Mouse (Mus musculus): ENCODE measurements at regions not wholly inside any gene's neighbourhood (a gene's known extent, or its start where the extent isn't known, plus 50 kb on each side); places are given as distances from the start of the nearest gene placed in this dataset.

DNA sequence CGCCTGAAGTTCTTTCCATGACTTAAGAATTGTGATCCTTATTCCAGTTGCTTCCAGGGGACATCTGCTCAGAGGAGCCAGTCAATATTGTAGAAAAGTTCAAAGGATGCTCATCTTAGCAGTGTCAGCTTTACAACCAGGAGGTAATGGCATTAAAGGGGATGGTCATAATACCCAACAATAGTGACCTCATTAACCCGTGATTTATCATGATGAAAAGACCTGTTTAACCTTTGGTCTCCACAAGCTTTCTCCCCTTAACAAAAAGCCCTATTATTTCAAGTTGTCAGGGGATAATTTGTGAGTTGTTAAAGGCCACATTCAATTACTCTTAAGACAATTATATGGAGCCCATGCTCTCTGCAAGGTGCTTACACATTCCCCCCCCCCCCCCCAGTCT, 54.3 kb upstream of the Htatip2 start:
- Histone ChIP-seq H3K27ac (no peak overlapping the region), H3K36me3 (no peaks in the 10 kb centered on the region), H3K4me1 (peaks cover 23% of the 10 kb centered on the region), H3K9me3 (replicated peaks) (no peaks in the 10 kb centered on the region), H3K4me3 (no peak overlapping the region), H3K27me3 (ENCODE audit: low read depth, poor library complexity, severe bottlenecking) (peaks cover 76% of the 10 kb centered on the region)
- 9% methylated on average over 2 of the region's 2 CpGs for WGBS
- DNase-seq (ENCODE audit: low spot score) = no peak

DNA sequence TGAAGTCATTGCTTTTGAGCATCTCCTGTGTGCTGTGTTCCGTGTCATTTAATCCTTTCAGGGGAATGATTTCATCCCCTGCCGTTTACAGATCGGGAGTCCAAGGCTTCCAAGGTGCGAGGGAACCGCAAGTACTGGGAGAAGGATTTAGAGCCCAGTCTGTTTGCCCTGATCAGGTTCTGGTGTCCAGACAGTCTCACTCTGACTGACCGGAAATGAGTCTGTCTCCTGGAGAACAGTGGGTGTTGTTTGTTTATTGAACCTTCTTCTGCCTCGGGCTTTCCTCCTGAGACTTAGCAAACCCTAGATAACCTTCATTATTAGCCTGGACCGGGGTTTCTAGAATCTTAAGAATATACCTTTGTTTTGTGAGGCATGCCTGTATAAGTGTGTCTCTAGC, 58.2 kb upstream of the Htatip2 start:
- H3K36me3 ChIP-seq = no peaks in the 10 kb centered on the region
- H3K4me1 ChIP-seq = peaks cover 24% of the 10 kb centered on the region
- H3K9me3 ChIP-seq (replicated peaks) = no peaks in the 10 kb centered on the region
- peaks cover 67% of the 10 kb centered on the region for H3K27me3 ChIP-seq (ENCODE audit: low read depth, poor library complexity, severe bottlenecking)
- no peak overlapping the region for H3K27ac ChIP-seq
- no peak overlapping the region for H3K4me3 ChIP-seq
- WGBS = 57% methylated on average over 8 of the region's 8 CpGs
- no peak for DNase-seq (ENCODE audit: low spot score)

DNA sequence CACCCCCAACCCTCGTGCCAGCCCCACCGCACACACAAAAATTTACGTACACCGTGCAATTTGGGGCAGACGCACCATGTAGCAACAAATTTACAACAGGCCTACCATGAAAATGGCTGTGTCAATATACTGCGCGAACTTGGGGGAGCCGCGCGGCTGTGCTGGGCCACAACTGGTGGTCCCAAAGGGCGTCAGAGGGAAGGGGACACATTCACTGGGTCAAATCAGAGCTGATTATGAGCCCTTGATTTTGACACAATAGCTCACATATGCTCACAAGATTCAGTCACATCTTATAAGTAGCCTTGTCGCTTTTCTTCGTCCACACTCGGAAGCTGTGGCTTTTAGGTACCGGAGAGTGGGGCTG, 58.9 kb upstream of the Htatip2 start:
- Histone ChIP-seq H3K9me3 (replicated peaks) (no peaks in the 10 kb centered on the region), H3K4me3 (no peak overlapping the region), H3K36me3 (no peaks in the 10 kb centered on the region), H3K27me3 (ENCODE audit: low read depth, poor library complexity, severe bottlenecking) (peaks cover 59% of the 10 kb centered on the region), H3K4me1 (peaks cover 18% of the 10 kb centered on the region), H3K27ac (no peak overlapping the region)
- DNase-seq (ENCODE audit: low spot score) = no peak
- 89% methylated on average over 15 of the region's 15 CpGs for WGBS

DNA sequence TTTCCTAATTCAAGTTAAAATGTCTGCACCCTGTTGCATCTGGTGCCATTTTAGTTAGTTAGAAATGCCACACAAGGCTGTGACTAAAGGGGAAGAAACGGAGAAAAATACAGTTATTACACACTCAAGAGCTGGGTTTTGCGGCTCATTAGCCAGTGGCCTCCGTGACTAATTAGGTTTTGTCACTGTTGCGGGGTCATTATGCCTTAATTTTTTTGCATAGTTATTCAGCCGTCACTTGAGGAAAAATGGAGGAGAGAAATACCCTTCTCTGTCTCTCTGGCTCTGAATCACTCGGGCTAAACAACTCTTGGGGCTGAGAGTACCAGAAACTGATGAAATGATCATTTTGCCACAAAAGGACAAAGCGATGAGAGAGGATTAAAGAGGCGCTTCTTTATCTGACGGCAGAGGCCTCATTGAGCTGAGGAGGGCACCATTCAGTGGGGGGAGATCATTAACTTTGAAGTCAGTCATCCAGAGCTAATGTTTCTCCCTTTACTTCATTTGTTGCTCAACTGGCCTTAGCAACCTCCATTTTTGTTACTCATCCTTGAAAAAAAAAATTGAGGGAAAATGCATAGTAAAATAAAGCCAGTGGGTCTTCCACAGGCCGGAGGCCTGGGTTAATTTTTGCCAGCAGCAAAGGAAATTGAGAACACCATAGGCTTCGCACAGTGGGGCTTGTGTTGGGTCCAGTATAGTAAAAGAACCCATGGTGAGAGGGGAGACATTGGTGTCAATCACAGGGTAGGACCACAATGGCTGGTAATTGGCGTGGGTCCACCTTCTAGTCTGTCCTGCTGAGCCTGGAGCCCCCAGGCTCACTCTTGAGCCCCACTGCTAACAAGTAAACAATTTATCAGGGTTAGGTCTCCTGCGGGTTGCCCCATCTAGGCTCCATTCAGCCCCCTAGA, 59.5 kb upstream of the Htatip2 start:
- 62% methylated on average over 13 of the region's 13 CpGs for WGBS
- peaks cover 55% of the 10 kb centered on the region for H3K27me3 ChIP-seq (ENCODE audit: low read depth, poor library complexity, severe bottlenecking)

DNA sequence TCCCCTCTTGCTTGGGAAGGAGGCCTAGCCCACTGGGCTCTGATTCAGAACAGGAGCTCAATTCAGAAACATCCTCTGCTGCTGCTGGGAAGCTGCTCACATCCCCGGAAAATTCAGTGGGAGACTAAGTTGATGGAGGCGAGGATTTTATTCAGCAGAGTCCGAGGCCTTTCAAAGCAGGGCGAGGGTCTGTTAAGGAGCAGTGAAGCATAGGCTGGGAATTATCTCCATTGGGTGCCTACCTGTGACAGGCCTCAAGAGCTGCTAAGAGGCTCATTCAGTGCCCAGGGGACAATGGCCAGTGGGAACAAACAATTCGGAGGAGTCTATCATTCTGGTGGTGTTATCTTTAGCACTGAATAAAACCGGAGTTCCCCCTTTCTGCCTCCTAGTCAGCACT, 59.6 kb upstream of the Dbx1 start:
- H3K4me3 ChIP-seq = no peak overlapping the region
- DNase-seq (ENCODE audit: low spot score) = no peak
- H3K9me3 ChIP-seq (replicated peaks) = no peaks in the 10 kb centered on the region
- WGBS = 54% methylated on average over 6 of the region's 6 CpGs
- no peaks in the 10 kb centered on the region for H3K36me3 ChIP-seq
- no peak overlapping the region for H3K27ac ChIP-seq
- peaks cover 9% of the 10 kb centered on the region for H3K4me1 ChIP-seq
- H3K27me3 ChIP-seq (ENCODE audit: low read depth, poor library complexity, severe bottlenecking) = peaks cover 27% of the 10 kb centered on the region

More for the DNA sequence above, 59.5 kb upstream of the Htatip2 start:
- Histone ChIP-seq H3K9me3 (replicated peaks) (no peaks in the 10 kb centered on the region), H3K4me3 (no peak overlapping the region), H3K27ac (no peak overlapping the region), H3K36me3 (no peaks in the 10 kb centered on the region), H3K4me1 (peaks cover 11% of the 10 kb centered on the region)
- no peak for DNase-seq (ENCODE audit: low spot score)

DNA sequence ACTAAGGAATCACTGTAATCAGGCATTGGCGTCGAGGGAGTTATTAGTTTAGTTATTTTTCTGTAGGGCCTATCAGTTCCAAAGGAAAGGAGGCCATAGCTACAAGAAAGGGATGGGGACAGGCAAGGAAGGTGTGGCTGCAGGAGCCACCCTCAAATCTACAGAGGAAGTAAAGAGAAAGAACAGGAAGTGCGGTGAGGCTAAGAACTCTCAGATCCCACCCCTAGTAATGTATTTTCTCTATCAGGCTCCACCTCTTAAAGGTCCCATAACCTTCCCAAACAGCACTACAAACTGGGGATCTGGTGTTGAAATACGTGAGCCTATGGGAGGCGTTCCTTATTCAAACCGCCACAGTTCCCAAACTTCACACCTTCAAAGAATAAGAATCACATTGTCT, 52.9 kb upstream of the Dbx1 start:
- Histone ChIP-seq H3K9me3 (replicated peaks) (no peaks in the 10 kb centered on the region), H3K4me1 (peaks cover 12% of the 10 kb centered on the region), H3K4me3 (no peak overlapping the region), H3K27me3 (ENCODE audit: low read depth, poor library complexity, severe bottlenecking) (peaks cover 58% of the 10 kb centered on the region), H3K36me3 (no peaks in the 10 kb centered on the region), H3K27ac (no peak overlapping the region)
- DNase-seq (ENCODE audit: low spot score) = no peak
- WGBS = 31% methylated on average over 6 of the region's 6 CpGs

DNA sequence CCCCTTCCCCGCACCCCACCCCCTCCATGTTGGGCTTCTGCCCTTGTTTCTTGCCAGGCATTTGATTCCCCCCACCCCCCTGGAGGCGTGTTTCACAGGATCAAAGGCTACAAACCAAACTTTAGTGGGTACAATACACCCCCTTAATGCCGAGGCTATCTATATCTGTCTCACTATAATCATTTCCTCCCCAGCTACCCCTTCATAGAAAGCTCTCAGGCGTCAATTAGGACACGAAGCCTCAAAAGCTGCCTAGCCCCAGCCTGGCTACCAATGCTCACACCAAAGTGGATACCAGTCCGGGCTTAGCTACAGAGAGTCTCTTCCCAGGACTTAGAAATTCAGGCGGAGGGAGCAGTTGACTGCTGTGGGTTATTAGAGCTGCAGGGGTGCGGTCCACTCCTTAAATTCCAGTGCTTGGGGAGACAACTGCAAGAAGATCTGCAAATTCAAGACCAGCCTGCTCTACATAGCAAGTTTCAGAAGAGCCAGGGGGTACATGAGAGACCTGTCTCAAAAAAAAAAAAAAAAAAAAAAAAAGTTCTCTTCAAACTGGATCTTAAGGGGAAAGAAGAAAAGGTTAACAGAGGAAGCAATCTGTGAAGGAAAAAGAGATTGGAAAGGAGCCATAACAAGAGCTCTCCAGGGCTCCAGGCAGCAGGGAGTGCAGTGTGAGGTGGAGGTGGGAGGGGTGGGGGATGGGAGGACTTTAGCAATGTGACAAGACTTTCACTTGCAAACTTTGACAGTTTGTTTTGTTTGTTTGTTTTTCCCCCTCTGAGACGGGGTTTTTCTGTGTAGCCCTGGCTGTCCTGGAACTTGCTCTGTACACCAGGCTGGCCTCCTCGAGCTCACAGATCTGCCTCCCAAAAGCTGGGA, 52.1 kb upstream of the Dbx1 start:
- Histone ChIP-seq H3K4me1 (peaks cover 12% of the 10 kb centered on the region), H3K9me3 (replicated peaks) (no peaks in the 10 kb centered on the region), H3K4me3 (peak overlapping the region; percentile 30), H3K27me3 (ENCODE audit: low read depth, poor library complexity, severe bottlenecking) (peaks cover 66% of the 10 kb centered on the region), H3K36me3 (no peaks in the 10 kb centered on the region), H3K27ac (no peak overlapping the region)
- 3% methylated on average over 10 of the region's 10 CpGs for WGBS
- DNase-seq (ENCODE audit: low spot score) = no peak

DNA sequence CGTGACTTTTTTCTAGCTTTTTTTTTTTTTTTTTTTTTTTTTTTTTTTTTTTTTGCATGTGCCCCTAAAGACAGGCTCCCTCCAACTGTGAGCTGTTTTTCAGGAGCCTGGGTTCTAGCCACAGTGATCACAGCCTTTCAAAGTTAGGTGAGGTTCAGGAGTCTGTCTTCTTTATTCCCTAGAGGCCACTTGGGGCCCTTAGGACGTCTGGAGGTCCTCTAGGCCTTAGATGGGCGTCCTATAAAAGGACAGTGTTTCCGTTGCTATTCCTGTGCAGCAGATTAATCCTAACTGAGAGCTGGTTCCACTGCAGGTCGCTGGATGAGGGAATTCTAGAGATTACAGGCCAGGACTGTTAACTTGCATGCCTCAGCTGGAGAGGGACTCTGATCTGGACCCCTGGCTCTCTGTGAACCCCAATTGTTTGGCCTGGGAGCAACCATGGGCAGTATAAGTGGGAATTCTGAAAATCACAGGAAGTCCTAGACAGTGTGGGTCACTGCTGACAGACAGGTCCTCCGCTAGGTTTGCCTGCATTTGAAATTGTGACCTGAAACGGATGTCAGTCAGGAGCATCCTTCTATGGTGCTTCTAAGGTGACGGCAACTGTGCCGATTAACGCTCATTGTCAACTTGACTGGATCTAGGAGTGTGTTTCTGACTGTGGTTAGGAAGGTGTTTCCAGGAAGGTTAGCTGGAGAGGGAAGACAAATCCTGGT, 51.2 kb upstream of the Dbx1 start:
- 12% methylated on average over 10 of the region's 10 CpGs for WGBS
- Histone ChIP-seq H3K9me3 (replicated peaks) (no peaks in the 10 kb centered on the region), H3K27me3 (ENCODE audit: low read depth, poor library complexity, severe bottlenecking) (peaks cover 74% of the 10 kb centered on the region), H3K27ac (no peak overlapping the region), H3K4me3 (peak overlapping the region; percentile 30), H3K4me1 (peaks cover 12% of the 10 kb centered on the region), H3K36me3 (no peaks in the 10 kb centered on the region)
- DNase-seq (ENCODE audit: low spot score) = peak; percentile 41

DNA sequence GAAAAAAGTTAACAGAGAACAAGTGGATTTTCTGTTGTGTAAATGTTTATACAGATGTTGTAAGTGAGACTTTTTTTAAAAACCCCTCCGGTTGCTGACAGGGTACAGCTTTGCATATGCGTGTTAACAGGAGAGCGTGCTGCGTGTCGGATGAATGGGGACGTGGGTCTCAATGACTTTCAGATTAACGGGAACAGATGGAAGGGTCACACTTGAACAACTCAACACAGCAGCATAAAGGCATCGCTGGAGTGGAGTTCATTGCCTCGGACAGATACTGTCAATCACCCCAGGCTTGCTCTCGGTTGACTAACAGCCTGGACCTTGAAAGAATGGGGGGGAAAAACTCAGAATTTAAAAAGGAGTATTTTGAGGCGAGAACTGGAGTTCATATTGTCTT, 50.3 kb upstream of the Dbx1 start:
- H3K27me3 ChIP-seq (ENCODE audit: low read depth, poor library complexity, severe bottlenecking) = peaks cover 83% of the 10 kb centered on the region
- H3K36me3 ChIP-seq = no peaks in the 10 kb centered on the region
- 49% methylated on average over 11 of the region's 11 CpGs for WGBS

More for the DNA sequence above, 50.3 kb upstream of the Dbx1 start:
- no peak for DNase-seq (ENCODE audit: low spot score)
- Histone ChIP-seq H3K4me1 (peaks cover 12% of the 10 kb centered on the region), H3K4me3 (no peak overlapping the region), H3K9me3 (replicated peaks) (no peaks in the 10 kb centered on the region), H3K27ac (no peak overlapping the region)

All from limb, embryonic 10.5 days (tissue).